ENCODE assay signal across 20 mouse cellular contexts in the genomic region with DNA sequence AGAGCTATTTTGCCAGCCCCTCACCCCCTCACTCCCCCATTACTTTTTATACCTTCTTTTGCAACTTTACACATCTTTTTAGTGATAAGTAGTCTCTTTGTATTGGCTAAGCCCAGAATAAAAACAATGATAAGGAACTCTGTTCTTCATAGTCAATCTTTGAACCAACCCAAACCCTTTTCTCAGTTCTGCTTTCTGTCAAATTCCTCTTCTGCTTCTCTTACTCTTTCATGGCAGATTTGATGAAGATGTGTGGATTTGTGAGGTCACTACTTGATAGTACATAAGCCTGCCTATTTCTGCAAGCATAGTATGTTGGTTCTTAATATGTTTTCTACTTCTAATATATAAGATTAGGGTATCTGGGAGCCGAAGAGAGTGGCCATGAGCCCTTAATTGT.
DNase-seq lines count a peak whose midpoint lies in the region; ATAC-seq and TF ChIP-seq lines count a peak whose summit lies in the region.
"Had no signal": no experiment of that assay in that cellular context is flagged by ENCODE, and none has a peak within 500 bp of the region (broad histone marks: within the 10 kb centered on the region; RNA-seq: fewer than 3 reads in every experiment).

No protein-coding gene starts in this region.

- H3K9ac ChIP-seq in CH12.LX (ENCODE audit: insufficient read depth, low read depth) = no peak overlapping the region
- H3K9ac ChIP-seq: embryonic facial prominence, embryonic 12.5 days; forebrain, embryonic 13.5 days; forebrain, embryonic 15.5 days; forebrain, postnatal 0 days had no signal

- H3K4me3 ChIP-seq in CH12.LX (replicated peaks in 1 of 3; ENCODE audit: low read depth in 2 of 3, low read length in 2 of 3, poor library complexity in 1 of 3) = no peak overlapping the region
- H3K4me3 ChIP-seq: embryonic facial prominence, embryonic 10.5 days; embryonic facial prominence, embryonic 12.5 days; forebrain, embryonic 13.5 days; forebrain, embryonic 15.5 days had no signal

- no peak for TF ChIP-seq POLR2A in CH12.LX (IDR thresholded peaks at IDR 0.05; ENCODE audit: low read depth, low read length)

- ATAC-seq in granulocyte monocyte progenitor cell, adult 5-6 weeks (replicated peaks; ENCODE audit: poor library complexity, severe bottlenecking) = peak; percentile 55; the same call in 1 of the 2 replicates
- ATAC-seq in megakaryocyte progenitor cell, adult 5-6 weeks (replicated peaks; ENCODE audit: poor library complexity) = 0 out of 2 replicates have a peak, but pooled peaks have one; percentile 46
- ATAC-seq: activated CD4-positive, CD25-positive, alpha-beta regulatory T cell, adult 4 months; forebrain, embryonic 13.5 days; forebrain, embryonic 15.5 days; forebrain, postnatal 0 days; Patski had no signal

- in situ Hi-C loops in CH12.LX (cut with MboI; ENCODE audit: low pct_ligation_motif_present, low pct_unique_long_range_greater_than_20kb, low sequenced_read_pairs) = no loop called here

- no peak for TF ChIP-seq EP300 in CH12.LX (IDR thresholded peaks at IDR 0.05; ENCODE audit: low read length)

- no peak overlapping the region for H3K4me2 ChIP-seq in CH12.LX (ENCODE audit: insufficient read depth, low read depth, poor library complexity, severe bottlenecking)
- H3K4me2 ChIP-seq: embryonic facial prominence, embryonic 12.5 days; forebrain, embryonic 13.5 days; forebrain, embryonic 15.5 days had no signal

- TF ChIP-seq RAD21 in CH12.LX (IDR thresholded peaks at IDR 0.05; ENCODE audit: low read depth, low read length) = no peak

- no peak for TF ChIP-seq CTCF in CH12.LX (conservative IDR thresholded peaks at IDR 0.05 in 1 of 2, IDR thresholded peaks at IDR 0.05 in 1 of 2; ENCODE audit: low read depth in 2 of 2, low read length in 2 of 2)

- no peaks in the 10 kb centered on the region for H3K36me3 ChIP-seq in CH12.LX (replicated peaks in 1 of 2; ENCODE audit: control insufficient read depth in 1 of 2, insufficient read depth in 1 of 2, low read length in 1 of 2)
- H3K36me3 ChIP-seq: embryonic facial prominence, embryonic 10.5 days; embryonic facial prominence, embryonic 12.5 days; forebrain, embryonic 15.5 days; G1E had no signal

- H3K9me3 ChIP-seq in CH12.LX (replicated peaks; ENCODE audit: low read length) = no peaks in the 10 kb centered on the region
- H3K9me3 ChIP-seq: embryonic facial prominence, embryonic 10.5 days; embryonic facial prominence, embryonic 12.5 days; forebrain, embryonic 13.5 days; forebrain, embryonic 15.5 days had no signal

- H3K79me2 ChIP-seq in CH12.LX (replicated peaks; ENCODE audit: control insufficient read depth, extremely low read depth, insufficient read depth, poor library complexity, severe bottlenecking) = no peaks in the 10 kb centered on the region

- DNase-seq in CH12.LX (ENCODE audit: extremely low read depth) = no peak
- no peak for DNase-seq in left cerebral cortex, postnatal 14 days (ENCODE audit: low spot score in 2 of 2)
- no peak for DNase-seq in adrenal gland, postnatal 36 days
- DNase-seq: adrenal gland, postnatal 10 days; adrenal gland, postnatal 25 days; cerebellum, adult 11-12 months; cerebellum, adult 2 months; cerebellum, adult 9-10 months; cerebellum, postnatal 10 days; cerebellum, postnatal 25 days; forebrain, postnatal 0 days had no signal

- intact Hi-C loops in left cerebral cortex, postnatal 14 days (cut with DNase I) = no loop called here

- H3K27ac ChIP-seq in CH12.LX (ENCODE audit: insufficient read depth, low read depth) = no peak overlapping the region
- H3K27ac ChIP-seq: embryonic facial prominence, embryonic 10.5 days; embryonic facial prominence, embryonic 12.5 days; forebrain, embryonic 13.5 days; forebrain, embryonic 15.5 days had no signal

- H3K27me3 ChIP-seq in CH12.LX (replicated peaks) = no peaks in the 10 kb centered on the region
- H3K27me3 ChIP-seq: embryonic facial prominence, embryonic 12.5 days; forebrain, embryonic 13.5 days; forebrain, embryonic 15.5 days; Patski had no signal

- peaks cover 0 to 4% of the 10 kb centered on the region in 2 experiments; a peak in 1 of 4 replicates for H3K4me1 ChIP-seq in CH12.LX (ENCODE audit: control insufficient read depth in 1 of 2, insufficient read depth in 2 of 2)

- dilution Hi-C loops in CH12.LX (cut with MboI; ENCODE audit: extremely low pct_ligation_motif_present, extremely low pct_unique_long_range_greater_than_20kb, low sequenced_read_pairs) = no loop called here

TF ChIP-seq in CH12.LX, 34 proteins besides CTCF, POLR2A, EP300 and RAD21:
- 0 out of 2 replicates have a peak, but pooled peaks have one; percentile 37 for TF ChIP-seq IRF4 (IDR thresholded peaks at IDR 0.05; ENCODE audit: low read depth, low read length)
- TF ChIP-seq MEF2A (IDR thresholded peaks at IDR 0.05; ENCODE audit: borderline replicate concordance, low read depth, low read length) = no peak
TF ChIP-seq in CH12.LX: peak in this region for 1.
